Mouse (Mus musculus) urinary bladder, postnatal 0 days (tissue): ENCODE measurements around the gene Gm14743. TPM values are rescaled to one million over a fixed set of nuclear protein-coding genes. Genes with fewer than 3 reads are reported as not detected.

Experiments
- polyA plus RNA-seq: library from polyadenylated mRNA; unstranded; fragments of >200 nt; fragmentation: Nextera tagmentation; extraction: Ambion mirVana; gene quantifications from 2 replicates; pipeline ENCODE4 v1.2.1, GENCODE M21; 2015

Gm14743 gene
- not detected in 2 replicates for polyA plus RNA-seq

GRCm38 (mm10) chrX:78245821-78246220, at the start of gene Gm14743:
Gene Gm14743, minus strand, starts transcription at chrX:78245921.

Other genes with a start within 250 kb of the Gm14743 start
- gene Obp1a, start 154.5 kb downstream of the Gm14743 start, polyA plus RNA-seq = not detected in 2 replicates
- gene Gm5938, start 120.5 kb downstream of the Gm14743 start, polyA plus RNA-seq = not detected in 2 replicates
- gene Obp1b, start 59.1 kb downstream of the Gm14743 start, polyA plus RNA-seq = not detected in 2 replicates
- gene 4930480E11Rik, start 123.7 kb upstream of the Gm14743 start, polyA plus RNA-seq = not detected in 2 replicates